Mouse (Mus musculus): ENCODE results near the gene Fam20a. TPM values are rescaled to one million over a fixed set of nuclear protein-coding genes. Genes with fewer than 3 reads are reported as not detected.

Gene Fam20a
- polyA plus RNA-seq, 1 experiment = not detected

DNA sequence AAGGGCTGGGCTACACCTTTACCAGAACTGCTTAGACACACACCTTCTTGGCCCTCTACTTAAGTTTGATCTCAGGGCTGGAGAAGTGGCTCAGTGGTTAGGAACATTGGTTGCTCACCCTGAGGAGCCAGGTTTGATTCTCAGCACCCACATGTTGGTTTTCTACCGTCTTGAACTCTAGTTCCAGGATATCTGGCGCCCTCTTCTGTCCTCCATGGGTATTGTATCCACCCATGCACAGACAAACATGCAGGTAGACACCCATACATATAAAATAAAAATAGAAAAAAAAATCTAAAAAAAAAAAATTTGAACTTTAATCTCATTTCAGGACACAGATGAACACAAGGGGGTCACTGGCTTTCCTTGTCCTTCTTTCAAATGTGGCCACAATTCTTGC is 22.3 kb downstream of the Fam20a start:
- TF ChIP-seq POLR2A (IDR thresholded peaks at IDR 0.05; ENCODE audit: insufficient read depth, low read depth, low read length) = no peak
- H3K4me1 ChIP-seq (ENCODE audit: control insufficient read depth, insufficient read depth, low read length) = 0 out of 2 replicates have a peak, but pooled peaks cover 3% of the 10 kb centered on the region
- H3K4me3 ChIP-seq (ENCODE audit: insufficient read depth, low read depth, low read length) = no peak overlapping the region
- no peak overlapping the region for H3K27ac ChIP-seq (ENCODE audit: insufficient read depth, low read depth, low read length)
- WGBS = 65% methylated on average over 2 of the region's 2 CpGs

GRCm38 (mm10) chr11:109698740-109699139 is 23.3 kb downstream of the Fam20a start:
- 94% methylated on average over 10 of the region's 10 CpGs for WGBS

GRCm38 (mm10) chr11:109697089-109697643 is 24.9 kb downstream of the Fam20a start:
- H3K4me1 ChIP-seq (ENCODE audit: control insufficient read depth, insufficient read depth, low read length) = no peaks in the 10 kb centered on the region
- no peak overlapping the region for H3K27ac ChIP-seq (ENCODE audit: insufficient read depth, low read depth, low read length)
- H3K4me3 ChIP-seq (ENCODE audit: insufficient read depth, low read depth, low read length) = no peak overlapping the region
- WGBS = 95% methylated on average over 5 of the region's 5 CpGs
- TF ChIP-seq POLR2A (IDR thresholded peaks at IDR 0.05; ENCODE audit: insufficient read depth, low read depth, low read length) = no peak
- no peak for TF ChIP-seq CTCF (IDR thresholded peaks at IDR 0.05; ENCODE audit: insufficient read depth, low read depth, low read length)

More at GRCm38 (mm10) chr11:109698740-109699139, 23.3 kb downstream of the Fam20a start:
- no peaks in the 10 kb centered on the region for H3K4me1 ChIP-seq (ENCODE audit: control insufficient read depth, insufficient read depth, low read length)
- H3K4me3 ChIP-seq (ENCODE audit: insufficient read depth, low read depth, low read length) = no peak overlapping the region
- TF ChIP-seq CTCF (IDR thresholded peaks at IDR 0.05; ENCODE audit: insufficient read depth, low read depth, low read length) = no peak
- no peak for TF ChIP-seq POLR2A (IDR thresholded peaks at IDR 0.05; ENCODE audit: insufficient read depth, low read depth, low read length)
- no peak overlapping the region for H3K27ac ChIP-seq (ENCODE audit: insufficient read depth, low read depth, low read length)

GRCm38 (mm10) chr11:109696519-109696918 is 25.6 kb downstream of the Fam20a start:
- no peak for TF ChIP-seq POLR2A (IDR thresholded peaks at IDR 0.05; ENCODE audit: insufficient read depth, low read depth, low read length)
- TF ChIP-seq CTCF (IDR thresholded peaks at IDR 0.05; ENCODE audit: insufficient read depth, low read depth, low read length) = no peak
- Histone ChIP-seq H3K27ac (ENCODE audit: insufficient read depth, low read depth, low read length) (no peak overlapping the region), H3K4me1 (ENCODE audit: control insufficient read depth, insufficient read depth, low read length) (no peaks in the 10 kb centered on the region), H3K4me3 (ENCODE audit: insufficient read depth, low read depth, low read length) (no peak overlapping the region)
- WGBS = 92% methylated on average over 4 of the region's 4 CpGs

DNA sequence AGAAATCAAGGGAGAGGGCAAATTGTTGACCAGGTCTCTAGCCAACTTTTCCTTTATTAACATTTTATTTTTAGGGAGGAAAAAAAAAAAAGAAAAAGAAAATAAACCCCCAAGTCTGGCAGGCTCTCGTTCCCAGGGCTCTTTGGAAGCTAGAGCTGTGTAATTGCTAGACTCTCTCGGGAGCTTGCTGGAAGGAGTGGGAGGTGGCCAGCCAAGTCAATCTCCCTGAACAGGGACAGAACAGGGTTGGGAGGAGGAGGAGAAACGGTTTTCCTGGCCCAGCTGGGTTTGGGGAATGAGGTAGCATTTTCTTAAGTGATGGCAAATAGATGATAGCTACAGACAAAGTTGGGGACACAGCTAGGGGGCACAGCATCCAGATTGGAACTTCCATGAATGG is 29.3 kb downstream of the Fam20a start:
- Histone ChIP-seq H3K4me3 (ENCODE audit: insufficient read depth, low read depth, low read length) (no peak overlapping the region), H3K4me1 (ENCODE audit: control insufficient read depth, insufficient read depth, low read length) (no peaks in the 10 kb centered on the region), H3K27ac (ENCODE audit: insufficient read depth, low read depth, low read length) (no peak overlapping the region)
- no peak for TF ChIP-seq CTCF (IDR thresholded peaks at IDR 0.05; ENCODE audit: insufficient read depth, low read depth, low read length)
- TF ChIP-seq POLR2A (IDR thresholded peaks at IDR 0.05; ENCODE audit: insufficient read depth, low read depth, low read length) = no peak
- WGBS = 13% methylated on average over 3 of the region's 3 CpGs

DNA sequence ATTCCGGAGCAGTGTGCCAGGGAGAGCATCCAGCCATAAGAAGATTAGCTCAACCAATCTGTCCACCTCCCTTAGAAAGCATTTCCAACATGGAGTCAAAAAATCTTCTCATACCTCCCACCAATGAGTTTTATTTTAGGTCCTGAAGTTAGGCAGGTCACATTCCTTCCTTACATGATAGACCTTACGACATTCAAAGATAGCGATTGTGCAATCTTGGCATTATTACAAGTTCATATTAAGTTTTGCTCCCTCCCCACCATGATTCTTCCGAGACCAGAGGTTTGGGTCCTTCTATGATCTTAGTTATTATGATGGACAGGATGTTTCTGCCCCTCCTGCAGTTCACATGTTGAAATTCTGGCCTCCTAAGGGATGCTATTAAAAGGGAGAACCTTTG is 32.5 kb downstream of the Fam20a start:
- no peak for TF ChIP-seq CTCF (IDR thresholded peaks at IDR 0.05; ENCODE audit: insufficient read depth, low read depth, low read length)
- no peak for TF ChIP-seq POLR2A (IDR thresholded peaks at IDR 0.05; ENCODE audit: insufficient read depth, low read depth, low read length)
- H3K27ac ChIP-seq (ENCODE audit: insufficient read depth, low read depth, low read length) = no peak overlapping the region
- WGBS = 95% methylated on average over 4 of the region's 4 CpGs
- no peaks in the 10 kb centered on the region for H3K4me1 ChIP-seq (ENCODE audit: control insufficient read depth, insufficient read depth, low read length)
- no peak overlapping the region for H3K4me3 ChIP-seq (ENCODE audit: insufficient read depth, low read depth, low read length)

- H3K4me1 ChIP-seq (ENCODE audit: control insufficient read depth, insufficient read depth, low read length) = no peaks in the 10 kb centered on the region
- H3K4me3 ChIP-seq (ENCODE audit: insufficient read depth, low read depth, low read length) = no peak overlapping the region
- WGBS = 91% methylated on average over 6 of the region's 6 CpGs
- TF ChIP-seq POLR2A (IDR thresholded peaks at IDR 0.05; ENCODE audit: insufficient read depth, low read depth, low read length) = no peak
- no peak for TF ChIP-seq CTCF (IDR thresholded peaks at IDR 0.05; ENCODE audit: insufficient read depth, low read depth, low read length)
- no peak overlapping the region for H3K27ac ChIP-seq (ENCODE audit: insufficient read depth, low read depth, low read length)
Observed at GRCm38 (mm10) chr11:109682221-109682620, 39.9 kb downstream of the Fam20a start.

DNA sequence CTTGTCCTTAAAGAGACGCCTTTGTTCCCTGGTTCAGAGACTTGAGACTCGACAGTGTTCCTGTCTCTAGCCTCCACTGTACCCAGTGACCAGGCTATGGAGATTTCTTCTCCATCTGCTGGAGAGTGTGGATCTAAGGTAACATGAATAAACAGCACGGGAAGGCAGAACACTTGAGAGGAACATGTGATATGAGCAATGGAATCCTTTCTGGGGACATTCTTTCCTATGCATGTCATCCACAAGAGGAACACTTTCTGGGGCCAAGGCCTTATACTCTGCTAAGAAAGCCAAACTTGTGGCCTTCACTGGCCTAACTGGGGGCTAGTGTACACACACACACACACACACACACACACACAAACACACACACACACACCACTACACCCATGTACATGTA is 40.5 kb downstream of the Fam20a start:
- Histone ChIP-seq H3K27ac (ENCODE audit: insufficient read depth, low read depth, low read length) (no peak overlapping the region), H3K4me1 (ENCODE audit: control insufficient read depth, insufficient read depth, low read length) (no peaks in the 10 kb centered on the region), H3K4me3 (ENCODE audit: insufficient read depth, low read depth, low read length) (no peak overlapping the region)
- TF ChIP-seq POLR2A (IDR thresholded peaks at IDR 0.05; ENCODE audit: insufficient read depth, low read depth, low read length) (no peak), CTCF (IDR thresholded peaks at IDR 0.05; ENCODE audit: insufficient read depth, low read depth, low read length) (no peak)
- 85% methylated on average over 3 of the region's 3 CpGs for WGBS

GRCm38 (mm10) chr11:109680934-109681333 is 41.1 kb downstream of the Fam20a start:
- TF ChIP-seq POLR2A (IDR thresholded peaks at IDR 0.05; ENCODE audit: insufficient read depth, low read depth, low read length) (no peak), CTCF (IDR thresholded peaks at IDR 0.05; ENCODE audit: insufficient read depth, low read depth, low read length) (no peak)
- H3K4me1 ChIP-seq (ENCODE audit: control insufficient read depth, insufficient read depth, low read length) = no peaks in the 10 kb centered on the region
- 88% methylated on average over 9 of the region's 9 CpGs for WGBS
- H3K4me3 ChIP-seq (ENCODE audit: insufficient read depth, low read depth, low read length) = no peak overlapping the region
- H3K27ac ChIP-seq (ENCODE audit: insufficient read depth, low read depth, low read length) = no peak overlapping the region

DNA sequence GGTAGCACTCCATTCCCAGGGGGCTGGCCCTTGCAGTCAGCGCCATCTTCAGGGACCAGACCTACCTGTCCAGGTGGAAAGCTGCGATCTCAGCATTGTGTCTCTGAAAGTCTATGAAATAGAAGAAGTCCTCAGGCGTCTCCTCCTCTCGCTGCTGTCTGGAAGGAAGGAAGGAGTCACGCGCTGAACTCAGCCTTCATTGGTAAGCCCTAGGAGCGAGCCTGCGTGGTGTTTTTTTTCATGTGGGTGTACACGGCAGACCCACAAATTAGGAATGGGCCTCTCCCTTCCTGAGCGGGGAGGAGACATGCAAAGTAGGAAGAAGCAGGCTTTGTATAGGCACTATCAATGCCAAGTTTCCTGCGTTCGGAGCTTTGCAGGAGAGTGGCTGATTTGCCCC is 43.8 kb downstream of the Fam20a start:
- TF ChIP-seq POLR2A (IDR thresholded peaks at IDR 0.05; ENCODE audit: insufficient read depth, low read depth, low read length) (no peak), CTCF (IDR thresholded peaks at IDR 0.05; ENCODE audit: insufficient read depth, low read depth, low read length) (no peak)
- H3K4me1 ChIP-seq (ENCODE audit: control insufficient read depth, insufficient read depth, low read length) = no peaks in the 10 kb centered on the region
- WGBS = 74% methylated on average over 12 of the region's 12 CpGs
- no peak overlapping the region for H3K27ac ChIP-seq (ENCODE audit: insufficient read depth, low read depth, low read length)
- H3K4me3 ChIP-seq (ENCODE audit: insufficient read depth, low read depth, low read length) = no peak overlapping the region

Measured in olfactory bulb, adult 2 months (tissue).